ENCODE assay signal across 8 mouse cellular contexts in the genomic region with DNA sequence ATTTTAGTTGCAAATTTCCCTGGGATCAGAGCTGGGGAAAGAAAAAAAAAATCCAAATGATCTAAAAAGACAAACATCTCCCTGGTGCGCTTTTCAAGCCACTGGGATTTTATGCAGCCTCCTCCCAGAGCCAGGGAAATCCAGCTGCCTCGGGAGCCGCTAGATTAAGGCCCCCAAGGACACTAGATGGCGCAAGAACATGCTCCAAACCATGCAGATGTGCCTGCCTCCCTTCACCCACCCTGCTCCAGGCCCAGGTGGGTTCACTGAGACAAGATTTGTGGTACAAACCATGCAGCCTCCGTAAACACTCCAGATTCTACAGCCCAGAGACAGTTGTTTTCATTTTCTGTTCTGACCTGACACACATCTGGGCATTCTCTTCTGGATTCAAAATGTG.
DNase-seq lines count a peak whose midpoint lies in the region; ATAC-seq lines count a peak whose summit lies in the region.
"Had no signal": no experiment of that assay in that cellular context is flagged by ENCODE, and none has a peak within 500 bp of the region (broad histone marks: within the 10 kb centered on the region; RNA-seq: fewer than 3 reads in every experiment).

No protein-coding gene starts in this region.

- peaks cover 3% of the 10 kb centered on the region; the same call in 1 of the 2 replicates for H3K4me1 ChIP-seq in embryonic facial prominence, embryonic 14.5 days (ENCODE audit: control insufficient read depth, insufficient read depth, low read length)

- DNase-seq in CD4-positive helper T cell, adult 2 months (ENCODE audit: low read depth, low spot score): peak; percentile 38
- DNase-seq in R1 (ENCODE audit: low read depth, low spot score): peak; percentile 70
- DNase-seq in embryonic facial prominence, embryonic 14.5 days (ENCODE audit: low spot score): peak; percentile 74
- peak; percentile 76 to 82 for DNase-seq in heart, postnatal 10 days
- DNase-seq in kidney, postnatal 36 days: peak; percentile 60 to 78
- peak; percentile 55 to 68 for DNase-seq in lung, postnatal 4 days
- DNase-seq in right cerebral cortex, postnatal 14 days: peak; percentile 71

- H3K27ac ChIP-seq in embryonic facial prominence, embryonic 14.5 days (replicated peaks; ENCODE audit: low read depth, low read length): no peak overlapping the region
- H3K27ac ChIP-seq: heart, embryonic 13.5 days had no signal

- ATAC-seq in embryonic facial prominence, embryonic 14.5 days (ENCODE audit: low read depth): no peak

- H3K27me3 ChIP-seq in embryonic facial prominence, embryonic 14.5 days (replicated peaks; ENCODE audit: control insufficient read depth, insufficient read depth, low read length): no peaks in the 10 kb centered on the region
- H3K27me3 ChIP-seq: heart, embryonic 13.5 days had no signal

- 27% methylated on average over 5 of the region's 5 CpGs for WGBS in embryonic facial prominence, embryonic 14.5 days

- no peak overlapping the region for H3K9ac ChIP-seq in embryonic facial prominence, embryonic 14.5 days (ENCODE audit: low read depth, low read length)
- H3K9ac ChIP-seq: heart, embryonic 13.5 days had no signal

- no peaks in the 10 kb centered on the region for H3K36me3 ChIP-seq in embryonic facial prominence, embryonic 14.5 days (ENCODE audit: control insufficient read depth, insufficient read depth, low read length)
- H3K36me3 ChIP-seq: heart, embryonic 13.5 days had no signal

- no peak overlapping the region for H3K4me2 ChIP-seq in embryonic facial prominence, embryonic 14.5 days (ENCODE audit: low read depth, low read length)
- H3K4me2 ChIP-seq: heart, embryonic 13.5 days had no signal

- H3K4me3 ChIP-seq in embryonic facial prominence, embryonic 14.5 days (ENCODE audit: low read depth, low read length): no peak overlapping the region
- H3K4me3 ChIP-seq: heart, embryonic 13.5 days had no signal

- intact Hi-C loops in heart, postnatal 10 days (cut with DNase I): loop anchor here (1.0 to 5.0 kb wide), 6 partner anchors 47 to 422 kb away; a partner anchor contains a TSS

- H3K9me3 ChIP-seq in embryonic facial prominence, embryonic 14.5 days (ENCODE audit: control insufficient read depth, low read length): no peaks in the 10 kb centered on the region
- H3K9me3 ChIP-seq: heart, embryonic 13.5 days had no signal
